Mouse (Mus musculus): Measurements from ENCODE around the gene Phpt1. TPM values are rescaled to one million over a fixed set of nuclear protein-coding genes. Genes with fewer than 3 reads are reported as not detected.
A peak's percentile ranks its signal among the peaks of the same experiment; 100 is the strongest.

Phpt1 gene
- total and polyA plus RNA-seq, 3 experiments = 34.7 to 73.7 TPM; not detected in 1

DNA sequence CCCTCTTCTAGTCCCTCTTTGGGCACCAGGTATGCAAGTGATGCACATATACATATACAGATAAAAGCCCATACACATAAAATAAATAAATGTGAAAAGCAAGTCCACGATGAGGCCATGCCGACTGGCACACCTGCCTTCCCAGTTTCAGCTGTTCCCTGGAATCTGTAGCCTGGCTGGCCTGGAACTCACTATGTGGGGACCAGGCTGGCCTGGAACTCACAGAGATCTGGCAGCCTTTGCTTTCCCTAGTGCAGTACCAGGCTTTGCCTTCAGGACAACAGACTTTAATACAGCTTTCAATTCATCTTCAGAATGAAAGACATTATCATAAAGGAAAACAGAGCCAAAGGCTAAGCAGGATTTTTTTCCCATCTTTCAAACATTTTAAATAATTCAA, 41.3 kb downstream of the Phpt1 start:
- no peak for DNase-seq (ENCODE audit: low read depth, low spot score)
- H3K9ac ChIP-seq (ENCODE audit: control insufficient read depth, low read depth, low read length, poor library complexity, severe bottlenecking) = no peak overlapping the region
- no peaks in the 10 kb centered on the region for H3K27me3 ChIP-seq (ENCODE audit: control insufficient read depth in 1 of 2, insufficient read depth in 2 of 2, low read length in 2 of 2)
- H3K79me2 ChIP-seq (ENCODE audit: control insufficient read depth, insufficient read depth, low read length, poor library complexity) = no peaks in the 10 kb centered on the region; the same call in 1 of the 2 replicates
- H3K4me1 ChIP-seq (ENCODE audit: control insufficient read depth in 1 of 2, insufficient read depth in 2 of 2, low read length in 2 of 2) = peaks cover 0 to 8% of the 10 kb centered on the region in 2 experiments; a peak in 3 of 4 replicates
- H3K27ac ChIP-seq (ENCODE audit: control insufficient read depth, low read depth, low read length) = peak overlapping the region; percentile 27; the same call in 1 of the 2 replicates
- TF ChIP-seq ETS1 (IDR thresholded peaks at IDR 0.05; ENCODE audit: low read depth, low read length) = no peak
- TF ChIP-seq GABPA (IDR thresholded peaks at IDR 0.05; ENCODE audit: low read depth, low read length) = no peak
- no peak for TF ChIP-seq CTCF (IDR thresholded peaks at IDR 0.05 in 2 of 3, conservative IDR thresholded peaks at IDR 0.05 in 1 of 3; ENCODE audit: control insufficient read depth in 1 of 3, insufficient read depth in 1 of 3, low read depth in 2 of 3, low read length in 3 of 3, poor library complexity in 1 of 3, severe bottlenecking in 1 of 3)
- no peak overlapping the region for H3K4me3 ChIP-seq (ENCODE audit: control insufficient read depth in 1 of 2, insufficient read depth in 1 of 2, low read depth in 2 of 2, low read length in 2 of 2)
- no peaks in the 10 kb centered on the region for H3K9me3 ChIP-seq (replicated peaks; ENCODE audit: insufficient read depth, low read length)
- peaks cover 3 to 21% of the 10 kb centered on the region in 2 experiments for H3K36me3 ChIP-seq (ENCODE audit: control insufficient read depth in 1 of 2, insufficient read depth in 2 of 2, low read length in 2 of 2)

DNA sequence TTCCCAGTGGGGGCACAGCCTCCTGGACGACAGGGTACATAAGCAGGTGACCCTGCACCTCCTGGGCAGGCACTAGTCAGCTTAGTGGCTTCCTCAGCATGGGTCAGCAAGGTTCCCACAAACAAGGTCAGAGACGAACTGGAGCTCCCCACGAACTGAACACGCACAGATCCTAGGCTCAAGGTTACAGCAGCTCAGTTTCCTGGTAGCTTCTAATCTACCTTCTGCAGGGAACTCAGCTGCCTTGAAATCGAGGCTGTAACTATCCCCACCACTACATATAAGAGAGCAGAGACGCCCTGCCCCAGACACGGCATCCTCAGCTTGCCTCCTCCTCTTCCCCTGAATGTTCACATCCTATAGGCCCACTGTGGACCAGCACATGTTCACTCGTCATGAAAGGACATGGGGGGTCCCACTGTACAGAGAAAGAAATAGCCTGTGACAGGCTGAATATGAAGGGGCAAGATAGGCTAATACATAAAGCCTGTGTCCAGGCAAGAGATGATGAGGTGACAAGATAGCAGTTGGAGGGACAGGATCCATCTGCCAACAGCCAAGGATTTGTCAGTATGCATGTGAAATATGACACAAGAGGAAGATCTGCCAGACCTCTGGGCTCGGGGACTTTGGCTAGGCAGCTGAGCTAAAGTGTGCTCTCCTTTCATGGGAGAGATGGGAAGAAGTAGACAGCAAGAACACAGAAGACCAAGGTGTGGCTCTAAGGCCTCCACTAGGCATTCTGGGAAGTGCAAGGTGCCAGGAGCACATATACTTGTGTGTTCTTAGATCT, 48.3 kb downstream of the Phpt1 start:
- DNase-seq (ENCODE audit: low read depth, low spot score) = no peak
- Histone ChIP-seq H3K27ac (ENCODE audit: control insufficient read depth, low read depth, low read length) (no peak overlapping the region), H3K4me1 (ENCODE audit: control insufficient read depth in 1 of 2, insufficient read depth in 2 of 2, low read length in 2 of 2) (no peaks in the 10 kb centered on the region), H3K9ac (ENCODE audit: control insufficient read depth, low read depth, low read length, poor library complexity, severe bottlenecking) (no peak overlapping the region), H3K36me3 (ENCODE audit: control insufficient read depth in 1 of 2, insufficient read depth in 2 of 2, low read length in 2 of 2) (peaks cover 0 to 11% of the 10 kb centered on the region in 2 experiments; a peak in 2 of 4 replicates), H3K27me3 (ENCODE audit: control insufficient read depth in 1 of 2, insufficient read depth in 2 of 2, low read length in 2 of 2) (no peaks in the 10 kb centered on the region), H3K79me2 (ENCODE audit: control insufficient read depth, insufficient read depth, low read length, poor library complexity) (no peaks in the 10 kb centered on the region), H3K9me3 (replicated peaks; ENCODE audit: insufficient read depth, low read length) (no peaks in the 10 kb centered on the region), H3K4me3 (ENCODE audit: control insufficient read depth in 1 of 2, insufficient read depth in 1 of 2, low read depth in 2 of 2, low read length in 2 of 2) (no peak overlapping the region)
- TF ChIP-seq CTCF (IDR thresholded peaks at IDR 0.05 in 2 of 3, conservative IDR thresholded peaks at IDR 0.05 in 1 of 3; ENCODE audit: control insufficient read depth in 1 of 3, insufficient read depth in 1 of 3, low read depth in 2 of 3, low read length in 3 of 3, poor library complexity in 1 of 3, severe bottlenecking in 1 of 3) (no peak), POLR2A (IDR thresholded peaks at IDR 0.05; ENCODE audit: control insufficient read depth in 1 of 2, insufficient read depth in 1 of 2, low read depth in 1 of 2, low read length in 2 of 2, poor library complexity in 1 of 2) (no peak), SMC3 (IDR thresholded peaks at IDR 0.05; ENCODE audit: low read depth, low read length) (no peak), MAFK (IDR thresholded peaks at IDR 0.05; ENCODE audit: borderline replicate concordance, low read depth, low read length) (no peak)

Other genes starting within 250 kb of the Phpt1 start
Only the 30 nearest of the 34 such genes appear.
- gene Uap1l1, start 209.5 kb downstream of the Phpt1 start, total RNA-seq (2012; rRNA removed) = 3.6 and 4.7 TPM in 2 replicates
- gene Uap1l1, start 209.5 kb downstream of the Phpt1 start, polyA plus RNA-seq (2012; ENCODE audit: insufficient read depth in 1 of 2, insufficient read length in 2 of 2, low read depth in 1 of 2, low replicate concordance in 2 of 2, missing spikeins in 1 of 2) = 10 to 100 TPM in 1 of 2 experiments, not detected in 1; 12.6 TPM
- 39.7 and 51.9 TPM in 2 replicates for gene Sapcd2, start 202.9 kb downstream of the Phpt1 start, total RNA-seq (2012; rRNA removed)
- gene Sapcd2, start 202.9 kb downstream of the Phpt1 start, polyA plus RNA-seq (2012; ENCODE audit: insufficient read depth in 1 of 2, insufficient read length in 2 of 2, low read depth in 1 of 2, low replicate concordance in 2 of 2, missing spikeins in 1 of 2) = 10 to 100 TPM in 1 of 2 experiments, not detected in 1; 58.2 TPM
- gene Entpd2, start 179.3 kb downstream of the Phpt1 start, total RNA-seq (2012; rRNA removed) = not detected in 2 replicates
- gene Entpd2, start 179.3 kb downstream of the Phpt1 start, polyA plus RNA-seq (2012; ENCODE audit: insufficient read depth in 1 of 2, insufficient read length in 2 of 2, low read depth in 1 of 2, low replicate concordance in 2 of 2, missing spikeins in 1 of 2) = not detected
- gene Npdc1, start 175.9 kb downstream of the Phpt1 start, total RNA-seq (2012; rRNA removed) = not detected in 2 replicates
- not detected for gene Npdc1, start 175.9 kb downstream of the Phpt1 start, polyA plus RNA-seq (2012; ENCODE audit: insufficient read depth in 1 of 2, insufficient read length in 2 of 2, low read depth in 1 of 2, low replicate concordance in 2 of 2, missing spikeins in 1 of 2)
- gene Fut7, start 152.0 kb downstream of the Phpt1 start, total RNA-seq (2012; rRNA removed) = 0.08 and 0.10 TPM in 2 replicates
- under 1 TPM in 1 of 2 experiments, not detected in 1; 0.21 TPM for gene Fut7, start 152.0 kb downstream of the Phpt1 start, polyA plus RNA-seq (2012; ENCODE audit: insufficient read depth in 1 of 2, insufficient read length in 2 of 2, low read depth in 1 of 2, low replicate concordance in 2 of 2, missing spikeins in 1 of 2)
- gene Abca2, start 146.5 kb downstream of the Phpt1 start, total RNA-seq (2012; rRNA removed) = 8.7 and 10.4 TPM in 2 replicates
- gene Abca2, start 146.5 kb downstream of the Phpt1 start, polyA plus RNA-seq (2012; ENCODE audit: insufficient read depth in 1 of 2, insufficient read length in 2 of 2, low read depth in 1 of 2, low replicate concordance in 2 of 2, missing spikeins in 1 of 2) = 10 to 100 TPM in 1 of 2 experiments, not detected in 1; 42.2 TPM
- 0.23 and 0.27 TPM in 2 replicates for gene Clic3, start 118.4 kb downstream of the Phpt1 start, total RNA-seq (2012; rRNA removed)
- gene Clic3, start 118.4 kb downstream of the Phpt1 start, polyA plus RNA-seq (2012; ENCODE audit: insufficient read depth in 1 of 2, insufficient read length in 2 of 2, low read depth in 1 of 2, low replicate concordance in 2 of 2, missing spikeins in 1 of 2) = under 1 TPM in 1 of 2 experiments, not detected in 1; 0.15 TPM
- gene Paxx, start 114.1 kb downstream of the Phpt1 start, total RNA-seq (2012; rRNA removed) = 13.2 and 18.5 TPM in 2 replicates
- gene Paxx, start 114.1 kb downstream of the Phpt1 start, polyA plus RNA-seq (2012; ENCODE audit: insufficient read depth in 1 of 2, insufficient read length in 2 of 2, low read depth in 1 of 2, low replicate concordance in 2 of 2, missing spikeins in 1 of 2) = 10 to 100 TPM in 1 of 2 experiments, not detected in 1; 22.1 TPM
- not detected in 2 replicates for gene Ptgds, start 105.2 kb downstream of the Phpt1 start, total RNA-seq (2012; rRNA removed)
- not detected for gene Ptgds, start 105.2 kb downstream of the Phpt1 start, polyA plus RNA-seq (2012; ENCODE audit: insufficient read depth in 1 of 2, insufficient read length in 2 of 2, low read depth in 1 of 2, low replicate concordance in 2 of 2, missing spikeins in 1 of 2)
- not detected in 2 replicates for gene Lcn12, start 81.3 kb downstream of the Phpt1 start, total RNA-seq (2012; rRNA removed)
- not detected for gene Lcn12, start 81.3 kb downstream of the Phpt1 start, polyA plus RNA-seq (2012; ENCODE audit: insufficient read depth in 1 of 2, insufficient read length in 2 of 2, low read depth in 1 of 2, low replicate concordance in 2 of 2, missing spikeins in 1 of 2)
- 27.5 and 29.2 TPM in 2 replicates for gene Fbxw5, start 74.5 kb downstream of the Phpt1 start, total RNA-seq (2012; rRNA removed)
- gene Fbxw5, start 74.5 kb downstream of the Phpt1 start, polyA plus RNA-seq (2012; ENCODE audit: insufficient read depth in 1 of 2, insufficient read length in 2 of 2, low read depth in 1 of 2, low replicate concordance in 2 of 2, missing spikeins in 1 of 2) = 10 to 100 TPM in 1 of 2 experiments, not detected in 1; 65.6 TPM
- 1.5 and 2.3 TPM in 2 replicates for gene C8g, start 73.5 kb downstream of the Phpt1 start, total RNA-seq (2012; rRNA removed)
- 1 to 10 TPM in 1 of 2 experiments, not detected in 1; 5.1 TPM for gene C8g, start 73.5 kb downstream of the Phpt1 start, polyA plus RNA-seq (2012; ENCODE audit: insufficient read depth in 1 of 2, insufficient read length in 2 of 2, low read depth in 1 of 2, low replicate concordance in 2 of 2, missing spikeins in 1 of 2)
- gene Traf2, start 28.3 kb downstream of the Phpt1 start, total RNA-seq (2012; rRNA removed) = 19.9 and 21.0 TPM in 2 replicates
- gene Traf2, start 28.3 kb downstream of the Phpt1 start, polyA plus RNA-seq (2012; ENCODE audit: insufficient read depth in 1 of 2, insufficient read length in 2 of 2, low read depth in 1 of 2, low replicate concordance in 2 of 2, missing spikeins in 1 of 2) = 10 to 100 TPM in 1 of 2 experiments, not detected in 1; 28.3 TPM
- 135 and 142 TPM in 2 replicates for gene Edf1, start 17.4 kb downstream of the Phpt1 start, total RNA-seq (2012; rRNA removed)
- gene Edf1, start 17.4 kb downstream of the Phpt1 start, polyA plus RNA-seq (2012; ENCODE audit: insufficient read depth in 1 of 2, insufficient read length in 2 of 2, low read depth in 1 of 2, low replicate concordance in 2 of 2, missing spikeins in 1 of 2) = 100 to 1,000 TPM in 1 of 2 experiments, not detected in 1; 318 TPM
- gene Mamdc4, start 379 bp downstream of the Phpt1 start, total RNA-seq (2012; rRNA removed) = 17.6 and 24.0 TPM in 2 replicates
- gene Mamdc4, start 379 bp downstream of the Phpt1 start, polyA plus RNA-seq (2012; ENCODE audit: insufficient read depth in 1 of 2, insufficient read length in 2 of 2, low read depth in 1 of 2, low replicate concordance in 2 of 2, missing spikeins in 1 of 2) = 10 to 100 TPM in 1 of 2 experiments, not detected in 1; 21.6 TPM
- 0.04 and 0.07 TPM in 2 replicates for gene Ajm1, start 6.5 kb upstream of the Phpt1 start, total RNA-seq (2012; rRNA removed)
- gene Ajm1, start 6.5 kb upstream of the Phpt1 start, polyA plus RNA-seq (2012; ENCODE audit: insufficient read depth in 1 of 2, insufficient read length in 2 of 2, low read depth in 1 of 2, low replicate concordance in 2 of 2, missing spikeins in 1 of 2) = under 1 TPM in 1 of 2 experiments, not detected in 1; 0.32 TPM
- 66.1 and 76.9 TPM in 2 replicates for gene Rabl6, start 33.3 kb upstream of the Phpt1 start, total RNA-seq (2012; rRNA removed)
- 100 to 1,000 TPM in 1 of 2 experiments, 10 to 100 TPM in 1; 84.7 to 104 TPM for gene Rabl6, start 33.3 kb upstream of the Phpt1 start, polyA plus RNA-seq (2012; ENCODE audit: insufficient read depth in 1 of 2, insufficient read length in 2 of 2, low read depth in 1 of 2, low replicate concordance in 2 of 2, missing spikeins in 1 of 2)
- 0.04 TPM in 1 of 2 replicates, not detected in the other for gene Ccdc183, start 42.5 kb upstream of the Phpt1 start, total RNA-seq (2012; rRNA removed)
- gene Ccdc183, start 42.5 kb upstream of the Phpt1 start, polyA plus RNA-seq (2012; ENCODE audit: insufficient read depth in 1 of 2, insufficient read length in 2 of 2, low read depth in 1 of 2, low replicate concordance in 2 of 2, missing spikeins in 1 of 2) = under 1 TPM in 1 of 2 experiments, not detected in 1; 0.26 TPM
- gene Tmem141, start 46.8 kb upstream of the Phpt1 start, total RNA-seq (2012; rRNA removed) = 10.9 and 11.9 TPM in 2 replicates
- 10 to 100 TPM in 1 of 2 experiments, not detected in 1; 25.3 TPM for gene Tmem141, start 46.8 kb upstream of the Phpt1 start, polyA plus RNA-seq (2012; ENCODE audit: insufficient read depth in 1 of 2, insufficient read length in 2 of 2, low read depth in 1 of 2, low replicate concordance in 2 of 2, missing spikeins in 1 of 2)
- not detected in 2 replicates for gene Fcna, start 52.8 kb upstream of the Phpt1 start, total RNA-seq (2012; rRNA removed)
- under 1 TPM in 1 of 2 experiments, not detected in 1; 0.21 TPM for gene Fcna, start 52.8 kb upstream of the Phpt1 start, polyA plus RNA-seq (2012; ENCODE audit: insufficient read depth in 1 of 2, insufficient read length in 2 of 2, low read depth in 1 of 2, low replicate concordance in 2 of 2, missing spikeins in 1 of 2)
- not detected in 2 replicates for gene Lcn8, start 77.9 kb upstream of the Phpt1 start, total RNA-seq (2012; rRNA removed)
- gene Lcn8, start 77.9 kb upstream of the Phpt1 start, polyA plus RNA-seq (2012; ENCODE audit: insufficient read depth in 1 of 2, insufficient read length in 2 of 2, low read depth in 1 of 2, low replicate concordance in 2 of 2, missing spikeins in 1 of 2) = not detected
- gene Lcn5, start 82.7 kb upstream of the Phpt1 start, total RNA-seq (2012; rRNA removed) = not detected in 2 replicates
- not detected for gene Lcn5, start 82.7 kb upstream of the Phpt1 start, polyA plus RNA-seq (2012; ENCODE audit: insufficient read depth in 1 of 2, insufficient read length in 2 of 2, low read depth in 1 of 2, low replicate concordance in 2 of 2, missing spikeins in 1 of 2)
- gene Lcn6, start 101.6 kb upstream of the Phpt1 start, total RNA-seq (2012; rRNA removed) = not detected in 2 replicates
- not detected for gene Lcn6, start 101.6 kb upstream of the Phpt1 start, polyA plus RNA-seq (2012; ENCODE audit: insufficient read depth in 1 of 2, insufficient read length in 2 of 2, low read depth in 1 of 2, low replicate concordance in 2 of 2, missing spikeins in 1 of 2)
- not detected in 2 replicates for gene Lcn10, start 107.5 kb upstream of the Phpt1 start, total RNA-seq (2012; rRNA removed)
- not detected for gene Lcn10, start 107.5 kb upstream of the Phpt1 start, polyA plus RNA-seq (2012; ENCODE audit: insufficient read depth in 1 of 2, insufficient read length in 2 of 2, low read depth in 1 of 2, low replicate concordance in 2 of 2, missing spikeins in 1 of 2)
- not detected in 2 replicates for gene Obp2a, start 124.8 kb upstream of the Phpt1 start, total RNA-seq (2012; rRNA removed)
- gene Obp2a, start 124.8 kb upstream of the Phpt1 start, polyA plus RNA-seq (2012; ENCODE audit: insufficient read depth in 1 of 2, insufficient read length in 2 of 2, low read depth in 1 of 2, low replicate concordance in 2 of 2, missing spikeins in 1 of 2) = not detected
- gene Bmyc, start 131.5 kb upstream of the Phpt1 start, total RNA-seq (2012; rRNA removed) = not detected in 2 replicates
- not detected for gene Bmyc, start 131.5 kb upstream of the Phpt1 start, polyA plus RNA-seq (2012; ENCODE audit: insufficient read depth in 1 of 2, insufficient read length in 2 of 2, low read depth in 1 of 2, low replicate concordance in 2 of 2, missing spikeins in 1 of 2)
- gene Obp2b, start 161.8 kb upstream of the Phpt1 start, total RNA-seq (2012; rRNA removed) = not detected in 2 replicates
- gene Obp2b, start 161.8 kb upstream of the Phpt1 start, polyA plus RNA-seq (2012; ENCODE audit: insufficient read depth in 1 of 2, insufficient read length in 2 of 2, low read depth in 1 of 2, low replicate concordance in 2 of 2, missing spikeins in 1 of 2) = not detected
- not detected in 2 replicates for gene Lcn3, start 190.3 kb upstream of the Phpt1 start, total RNA-seq (2012; rRNA removed)
- gene Lcn3, start 190.3 kb upstream of the Phpt1 start, polyA plus RNA-seq (2012; ENCODE audit: insufficient read depth in 1 of 2, insufficient read length in 2 of 2, low read depth in 1 of 2, low replicate concordance in 2 of 2, missing spikeins in 1 of 2) = not detected
- not detected in 2 replicates for gene Lcn11, start 201.8 kb upstream of the Phpt1 start, total RNA-seq (2012; rRNA removed)
- gene Lcn11, start 201.8 kb upstream of the Phpt1 start, polyA plus RNA-seq (2012; ENCODE audit: insufficient read depth in 1 of 2, insufficient read length in 2 of 2, low read depth in 1 of 2, low replicate concordance in 2 of 2, missing spikeins in 1 of 2) = not detected
- gene Gm13539, start 207.0 kb upstream of the Phpt1 start, total RNA-seq (2012; rRNA removed) = not detected in 2 replicates
- gene Gm13539, start 207.0 kb upstream of the Phpt1 start, polyA plus RNA-seq (2012; ENCODE audit: insufficient read depth in 1 of 2, insufficient read length in 2 of 2, low read depth in 1 of 2, low replicate concordance in 2 of 2, missing spikeins in 1 of 2) = not detected